Mouse (Mus musculus): ENCODE results near the gene D2hgdh. TPM values are rescaled to one million over a fixed set of nuclear protein-coding genes. Genes with fewer than 3 reads are reported as not detected.
"Not testable (repeated sequence)": the region's sequence is repeated elsewhere in the genome, so short reads cannot be mapped to it uniquely, and the experiment has no call there.

Gene D2hgdh
- polyA plus RNA-seq, 1 experiment from 2014 or later: 15.7 TPM

- H3K27me3 ChIP-seq (ENCODE audit: control insufficient read depth, insufficient read depth, low read depth, low read length): no peaks in the 10 kb centered on the region
- peak overlapping the region; percentile 90 for H3K27ac ChIP-seq (ENCODE audit: low read length)
- peaks cover 9% of the 10 kb centered on the region for H3K4me1 ChIP-seq (ENCODE audit: control insufficient read depth, insufficient read depth, low read length)
- peaks cover 6% of the 10 kb centered on the region for H3K36me3 ChIP-seq (ENCODE audit: control insufficient read depth, insufficient read depth, low read length)
- ATAC-seq: no peak
- H3K4me2 ChIP-seq (ENCODE audit: low read length): no peak overlapping the region
- 79% methylated on average over 3 of the region's 3 CpGs for WGBS
- H3K9me3 ChIP-seq (replicated peaks; ENCODE audit: control insufficient read depth, low read length, poor library complexity, severe bottlenecking): no peaks in the 10 kb centered on the region
- peak overlapping the region; percentile 70 for H3K9ac ChIP-seq (ENCODE audit: low read depth, low read length)
- no peak overlapping the region for H3K4me3 ChIP-seq (ENCODE audit: low read depth, low read length)
These were observed 763 bp upstream of the D2hgdh start for GRCm38 (mm10) chr1:93823796-93824495.

DNA sequence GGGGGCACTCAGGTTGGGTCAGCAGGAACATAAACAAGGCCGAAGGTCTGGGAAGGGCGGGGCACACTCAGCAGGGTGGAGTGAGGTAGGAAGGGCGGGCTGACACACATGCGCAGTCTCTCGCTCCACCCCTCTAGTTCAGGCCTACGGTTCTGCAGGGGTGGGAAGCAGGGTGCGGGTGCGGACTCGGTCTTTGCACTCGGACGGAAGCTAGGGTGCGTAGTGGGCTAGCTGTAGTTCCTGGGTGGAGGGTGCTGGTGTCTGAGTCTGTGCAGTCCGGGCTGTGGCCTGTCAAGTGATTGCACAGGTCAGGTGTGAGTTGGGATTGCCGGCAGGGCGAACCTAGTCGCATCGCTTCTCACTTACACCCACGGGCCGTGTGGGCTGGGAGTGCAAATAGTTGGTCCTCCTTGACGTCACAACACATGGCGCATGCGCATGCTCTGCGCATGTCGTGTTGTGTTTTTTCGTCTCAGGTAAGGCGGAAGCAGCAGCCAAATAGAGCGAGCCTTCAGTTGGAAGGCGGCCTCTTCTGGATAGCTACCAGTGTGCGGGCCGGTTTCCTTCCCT, 481 bp downstream of the D2hgdh start:
- peaks cover 9% of the 10 kb centered on the region for H3K4me1 ChIP-seq (ENCODE audit: control insufficient read depth, insufficient read depth, low read length)
- ATAC-seq: peak; percentile 97
- H3K27ac ChIP-seq (ENCODE audit: low read length): peak overlapping the region; percentile 90
- H3K27me3 ChIP-seq (ENCODE audit: control insufficient read depth, insufficient read depth, low read depth, low read length): no peaks in the 10 kb centered on the region
- peak overlapping the region; percentile 85 for H3K4me2 ChIP-seq (ENCODE audit: low read length)
- H3K4me3 ChIP-seq (ENCODE audit: low read depth, low read length): peak overlapping the region; percentile 48
- no peaks in the 10 kb centered on the region; the same call in 1 of the 2 replicates for H3K36me3 ChIP-seq (ENCODE audit: control insufficient read depth, insufficient read depth, low read length)
- H3K9me3 ChIP-seq (replicated peaks; ENCODE audit: control insufficient read depth, low read length, poor library complexity, severe bottlenecking): no peaks in the 10 kb centered on the region
- H3K9ac ChIP-seq (ENCODE audit: low read depth, low read length): peak overlapping the region; percentile 70
- WGBS: under 1% methylated on average over 30 of the region's 30 CpGs

GRCm38 (mm10) chr1:93825771-93826539, 1.2 kb downstream of the D2hgdh start:
- peak; percentile 65 for ATAC-seq
- Histone ChIP-seq H3K36me3 (ENCODE audit: control insufficient read depth, insufficient read depth, low read length) (no peaks in the 10 kb centered on the region; the same call in 1 of the 2 replicates), H3K4me2 (ENCODE audit: low read length) (peak overlapping the region; percentile 85), H3K4me1 (ENCODE audit: control insufficient read depth, insufficient read depth, low read length) (peaks cover 9% of the 10 kb centered on the region), H3K9ac (ENCODE audit: low read depth, low read length) (peak overlapping the region; percentile 70), H3K4me3 (ENCODE audit: low read depth, low read length) (peak overlapping the region; percentile 48), H3K27ac (ENCODE audit: low read length) (peak overlapping the region; percentile 90), H3K27me3 (ENCODE audit: control insufficient read depth, insufficient read depth, low read depth, low read length) (no peaks in the 10 kb centered on the region), H3K9me3 (replicated peaks; ENCODE audit: control insufficient read depth, low read length, poor library complexity, severe bottlenecking) (no peaks in the 10 kb centered on the region)
- WGBS: 38% methylated on average over 27 of the region's 27 CpGs

- H3K4me2 ChIP-seq (ENCODE audit: low read length): peak overlapping the region; percentile 85
- no peaks in the 10 kb centered on the region for H3K9me3 ChIP-seq (replicated peaks; ENCODE audit: control insufficient read depth, low read length, poor library complexity, severe bottlenecking)
- no peaks in the 10 kb centered on the region; the same call in 1 of the 2 replicates for H3K36me3 ChIP-seq (ENCODE audit: control insufficient read depth, insufficient read depth, low read length)
- H3K9ac ChIP-seq (ENCODE audit: low read depth, low read length): no peak overlapping the region
- no peaks in the 10 kb centered on the region for H3K27me3 ChIP-seq (ENCODE audit: control insufficient read depth, insufficient read depth, low read depth, low read length)
- H3K27ac ChIP-seq (ENCODE audit: low read length): 0 out of 2 replicates have a peak overlapping the region, but pooled peaks have one; percentile 90
- H3K4me3 ChIP-seq (ENCODE audit: low read depth, low read length): peak overlapping the region; percentile 48
- H3K4me1 ChIP-seq (ENCODE audit: control insufficient read depth, insufficient read depth, low read length): peaks cover 9% of the 10 kb centered on the region
- no peak for ATAC-seq
- 94% methylated on average over 9 of the region's 9 CpGs for WGBS
These were observed 1.8 kb downstream of the D2hgdh start for GRCm38 (mm10) chr1:93826540-93826835.

- 72% methylated on average over 2 of the region's 4 CpGs for whole genome bisulfite sequencing
- not testable (repeated sequence) for ATAC-seq
These were observed 8.1 kb downstream of the D2hgdh start for GRCm38 (mm10) chr1:93832754-93833360.

GRCm38 (mm10) chr1:93834671-93835150, 10.0 kb downstream of the D2hgdh start:
- H3K27me3 ChIP-seq (ENCODE audit: control insufficient read depth, insufficient read depth, low read depth, low read length): no peaks in the 10 kb centered on the region
- no peak for ATAC-seq
- no peak overlapping the region for H3K4me2 ChIP-seq (ENCODE audit: low read length)
- no peaks in the 10 kb centered on the region for H3K9me3 ChIP-seq (replicated peaks; ENCODE audit: control insufficient read depth, low read length, poor library complexity, severe bottlenecking)
- H3K27ac ChIP-seq (ENCODE audit: low read length): no peak overlapping the region
- no peaks in the 10 kb centered on the region for H3K4me1 ChIP-seq (ENCODE audit: control insufficient read depth, insufficient read depth, low read length)
- peaks cover 2% of the 10 kb centered on the region; the same call in 1 of the 2 replicates for H3K36me3 ChIP-seq (ENCODE audit: control insufficient read depth, insufficient read depth, low read length)
- no peak overlapping the region for H3K4me3 ChIP-seq (ENCODE audit: low read depth, low read length)
- WGBS: 87% methylated on average over 7 of the region's 7 CpGs
- H3K9ac ChIP-seq (ENCODE audit: low read depth, low read length): no peak overlapping the region

More at GRCm38 (mm10) chr1:93832754-93833360, 8.1 kb downstream of the D2hgdh start:
- H3K4me2 ChIP-seq (ENCODE audit: low read length); H3K27ac ChIP-seq (ENCODE audit: low read length); H3K9me3 ChIP-seq (replicated peaks; ENCODE audit: control insufficient read depth, low read length, poor library complexity, severe bottlenecking); H3K36me3 ChIP-seq (ENCODE audit: control insufficient read depth, insufficient read depth, low read length); H3K4me1 ChIP-seq (ENCODE audit: control insufficient read depth, insufficient read depth, low read length); H3K4me3 ChIP-seq (ENCODE audit: low read depth, low read length); H3K27me3 ChIP-seq (ENCODE audit: control insufficient read depth, insufficient read depth, low read depth, low read length); H3K9ac ChIP-seq (ENCODE audit: low read depth, low read length): not testable (repeated sequence)

DNA sequence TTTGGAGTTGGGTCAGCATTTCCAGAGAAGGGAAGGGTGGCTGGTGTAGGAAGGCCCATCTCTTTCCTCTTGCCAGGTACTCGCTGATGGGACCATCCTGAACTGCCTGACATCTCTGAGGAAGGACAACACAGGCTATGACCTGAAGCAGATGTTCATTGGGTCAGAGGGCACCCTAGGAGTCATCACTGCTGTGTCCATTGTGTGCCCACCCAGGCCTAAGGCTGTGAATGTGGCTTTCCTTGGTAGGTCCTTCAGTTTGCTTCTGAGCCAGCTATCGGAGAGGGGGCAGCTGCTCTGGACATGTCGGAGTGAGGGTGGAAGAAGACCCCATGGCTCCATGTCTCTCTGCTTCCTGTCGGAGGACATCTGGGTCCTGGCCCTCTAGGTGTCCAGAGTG, 10.5 kb downstream of the D2hgdh start:
- Histone ChIP-seq H3K4me1 (ENCODE audit: control insufficient read depth, insufficient read depth, low read length) (no peaks in the 10 kb centered on the region), H3K27me3 (ENCODE audit: control insufficient read depth, insufficient read depth, low read depth, low read length) (no peaks in the 10 kb centered on the region), H3K4me3 (ENCODE audit: low read depth, low read length) (no peak overlapping the region), H3K4me2 (ENCODE audit: low read length) (no peak overlapping the region), H3K9me3 (replicated peaks; ENCODE audit: control insufficient read depth, low read length, poor library complexity, severe bottlenecking) (no peaks in the 10 kb centered on the region), H3K27ac (ENCODE audit: low read length) (no peak overlapping the region), H3K36me3 (ENCODE audit: control insufficient read depth, insufficient read depth, low read length) (peaks cover 2% of the 10 kb centered on the region; the same call in 1 of the 2 replicates), H3K9ac (ENCODE audit: low read depth, low read length) (no peak overlapping the region)
- ATAC-seq: no peak
- WGBS: 94% methylated on average over 4 of the region's 4 CpGs

GRCm38 (mm10) chr1:93835876-93836531, 11.3 kb downstream of the D2hgdh start:
- Histone ChIP-seq H3K4me3 (ENCODE audit: low read depth, low read length) (no peak overlapping the region), H3K9me3 (replicated peaks; ENCODE audit: control insufficient read depth, low read length, poor library complexity, severe bottlenecking) (no peaks in the 10 kb centered on the region), H3K36me3 (ENCODE audit: control insufficient read depth, insufficient read depth, low read length) (peaks cover 2% of the 10 kb centered on the region; the same call in 1 of the 2 replicates), H3K4me2 (ENCODE audit: low read length) (no peak overlapping the region), H3K9ac (ENCODE audit: low read depth, low read length) (no peak overlapping the region), H3K27ac (ENCODE audit: low read length) (no peak overlapping the region), H3K27me3 (ENCODE audit: control insufficient read depth, insufficient read depth, low read depth, low read length) (no peaks in the 10 kb centered on the region), H3K4me1 (ENCODE audit: control insufficient read depth, insufficient read depth, low read length) (no peaks in the 10 kb centered on the region)
- ATAC-seq: no peak
- 92% methylated on average over 6 of the region's 6 CpGs for WGBS
